Mouse (Mus musculus) adipocyte (in vitro differentiated cells): ENCODE measurements around the gene Klhl2.

Experiments used
- DNase-seq: peaks from one replicate; pipeline ENCODE4 v3.0.0-alpha.2; 2016; ENCODE audit warnings: low spot score

The Klhl2 gene

DNA sequence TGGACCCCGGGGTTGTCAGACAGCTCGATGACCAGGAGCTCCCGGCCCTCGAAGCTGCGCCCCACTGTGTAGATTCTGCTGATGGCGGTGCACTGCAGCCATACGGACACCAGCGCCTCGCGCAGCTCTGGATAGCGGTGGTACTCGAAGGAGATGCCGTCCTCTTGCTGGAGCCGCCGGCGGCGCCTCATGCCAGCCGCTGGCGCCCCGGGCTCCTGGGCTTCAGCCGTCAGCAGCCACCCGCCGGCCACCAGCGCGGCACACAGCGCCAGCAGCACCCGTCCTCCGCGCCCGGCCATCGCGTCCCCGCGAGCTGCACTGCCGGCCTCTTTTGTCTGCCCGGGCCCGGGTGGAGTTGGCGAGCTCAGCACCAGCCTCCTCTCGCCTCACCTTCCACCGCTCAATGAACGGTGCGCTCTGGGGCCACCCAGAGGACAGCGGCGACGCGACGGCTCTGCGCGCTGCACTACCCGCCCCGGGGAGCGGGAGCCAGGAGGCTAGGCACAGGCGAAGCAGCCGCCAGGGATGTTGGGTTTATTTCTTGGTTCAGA, 157.1 kb downstream of the Klhl2 start, which contains the start of gene Cpe:
Gene Cpe (minus strand): TSS at position 404 of the 551 bp plus-strand sequence.
- DNase-seq, result peak; percentile 79

DNA sequence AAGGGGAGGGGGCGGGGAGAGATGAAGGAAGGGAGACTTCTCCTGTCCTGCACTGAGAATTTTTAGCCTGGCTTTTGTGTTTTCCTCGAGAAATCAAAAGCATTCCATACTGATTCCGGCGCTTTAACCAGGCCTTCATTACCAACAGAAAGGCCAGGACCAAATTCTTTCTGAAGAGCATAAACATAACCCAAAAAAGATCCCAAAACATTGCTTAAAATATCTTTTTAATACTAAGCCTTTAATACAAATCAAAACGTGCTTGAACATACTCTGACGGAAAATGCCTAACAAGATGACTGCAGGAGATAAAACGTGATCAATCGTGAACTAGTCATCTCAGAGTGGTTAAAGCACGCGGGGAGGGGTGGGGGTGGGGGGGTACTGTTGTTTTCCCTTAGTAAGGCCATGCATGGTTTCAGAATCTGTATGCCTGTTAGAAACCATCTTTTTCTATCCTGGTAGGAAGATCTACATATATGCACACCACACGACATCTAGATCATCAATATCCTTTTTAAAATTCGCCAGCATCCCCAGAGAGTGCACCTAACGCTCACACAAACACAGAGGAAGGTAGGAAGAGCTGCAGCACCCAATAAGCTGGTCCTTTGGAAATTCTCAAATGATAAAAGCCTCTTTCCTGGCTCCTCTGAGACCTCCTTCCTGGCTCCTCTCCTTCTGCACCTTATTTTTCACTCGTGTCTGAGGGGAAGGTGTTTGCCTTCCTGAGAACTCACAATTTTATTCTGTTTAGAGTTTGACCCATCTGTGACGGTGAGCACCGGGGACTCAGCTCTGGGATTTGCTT, 158.0 kb downstream of the Klhl2 start:
- DNase-seq, result no peak

DNA sequence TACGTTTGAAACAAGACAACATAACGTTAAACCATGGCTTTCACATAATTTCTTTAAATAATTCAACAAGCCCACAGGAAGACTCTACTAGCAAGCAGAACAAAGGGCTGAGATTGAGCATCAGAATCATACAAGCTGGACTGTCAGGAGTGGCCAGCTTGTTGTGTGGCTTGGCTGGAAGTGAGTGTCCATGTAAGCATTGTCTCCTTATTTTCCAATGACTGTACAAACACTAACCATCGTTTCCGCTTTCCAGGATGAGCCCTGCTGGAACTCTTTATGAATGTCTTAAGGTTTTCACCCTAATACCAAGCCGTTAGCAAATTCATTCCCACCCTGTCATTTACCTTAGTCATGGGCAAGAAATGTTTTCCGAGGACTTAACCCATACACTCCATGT, 159.0 kb downstream of the Klhl2 start:
- no peak for DNase-seq

DNA sequence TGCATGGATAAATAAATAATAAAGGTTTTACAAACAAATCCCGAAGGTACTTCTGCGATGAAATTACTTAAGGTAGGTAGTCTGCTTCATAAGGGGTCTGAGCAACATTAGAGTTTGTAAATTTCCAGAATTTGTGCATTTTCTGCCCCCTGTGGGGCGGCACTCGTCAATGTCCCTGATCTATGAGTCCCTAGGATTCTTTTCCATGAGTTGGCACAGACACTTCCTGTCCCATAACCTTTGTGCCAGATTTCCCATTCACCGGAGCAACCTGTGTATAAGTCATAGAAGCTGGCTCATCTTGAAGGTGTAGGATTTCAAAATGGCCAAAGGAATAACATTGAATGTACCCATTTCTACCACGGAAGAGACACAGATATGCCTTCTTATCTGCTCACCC, 159.5 kb downstream of the Klhl2 start:
- no peak for DNase-seq
